Mouse (Mus musculus) liver, adult (tissue): ENCODE results near the gene Krtap27-1.

Experiments used
- GATA4 ChIP-seq: IDR thresholded peaks from 2 replicates; pipeline ENCODE4 v1.6.1; 2014; ENCODE audit warnings: mild to moderate bottlenecking, low read length; ENCODE audit not compliant: insufficient replicate concordance

The Krtap27-1 gene

DNA sequence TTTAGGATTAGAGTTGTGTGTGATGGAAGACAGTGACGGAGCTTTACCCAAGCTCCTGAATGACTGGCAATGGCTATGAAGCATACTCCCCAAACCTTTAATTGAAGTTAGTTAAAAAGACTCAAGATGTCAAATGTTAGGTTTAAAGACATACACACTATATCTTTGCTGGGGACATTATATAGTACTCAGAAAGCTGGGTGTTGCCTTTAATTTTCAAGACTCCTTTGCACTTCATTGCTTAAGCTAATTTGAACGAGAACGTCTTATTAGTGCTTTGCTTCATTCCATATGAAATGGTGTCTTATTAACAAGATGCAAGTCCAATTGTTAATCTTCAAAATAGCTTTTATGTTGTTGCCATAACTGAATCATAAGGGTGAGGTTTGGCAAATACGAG, at the start of gene Krtap27-1:
Gene Krtap27-1 (minus strand): TSS at position 101 of the 400 bp plus-strand sequence.
- TF ChIP-seq GATA4 = no peak

DNA sequence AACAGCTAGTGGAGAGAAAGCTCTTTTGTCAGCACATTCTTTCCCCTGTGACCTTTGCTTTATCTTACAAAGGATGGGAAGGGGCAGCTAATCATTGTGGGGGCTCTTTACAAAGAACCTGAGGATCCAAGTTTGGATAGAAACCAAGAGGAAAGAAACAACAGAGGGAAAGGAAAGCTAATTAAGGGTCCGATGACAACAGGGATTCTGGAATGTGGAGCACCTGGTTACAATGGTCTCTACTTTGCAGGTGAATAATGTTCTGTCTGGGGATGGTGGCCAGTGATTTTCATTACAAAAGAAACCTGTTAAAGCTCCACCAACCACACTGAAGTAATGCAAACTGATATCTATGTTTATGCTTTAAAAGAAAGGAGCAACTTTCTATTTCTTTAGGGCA, 48.6 kb upstream of the Krtap27-1 start:
- TF ChIP-seq GATA4 = no peak

DNA sequence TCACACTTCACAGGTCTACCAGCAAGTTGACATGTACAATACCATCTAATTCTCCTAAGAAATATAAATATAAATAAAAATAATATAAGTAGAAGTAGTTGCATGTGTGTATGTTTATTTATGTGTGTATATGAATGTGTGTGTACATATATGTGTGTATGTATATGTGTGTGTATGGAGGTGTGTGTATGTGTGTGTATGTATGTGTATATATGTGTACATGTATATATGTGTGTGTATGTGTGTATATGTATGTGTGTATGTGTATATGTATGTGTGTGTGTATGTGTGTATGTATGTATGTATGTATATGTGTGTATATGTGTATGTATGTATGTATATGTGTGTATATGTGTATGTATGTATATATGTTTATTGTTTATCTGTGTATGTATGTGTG, 45.1 kb upstream of the Krtap27-1 start:
- no peak for TF ChIP-seq GATA4

DNA sequence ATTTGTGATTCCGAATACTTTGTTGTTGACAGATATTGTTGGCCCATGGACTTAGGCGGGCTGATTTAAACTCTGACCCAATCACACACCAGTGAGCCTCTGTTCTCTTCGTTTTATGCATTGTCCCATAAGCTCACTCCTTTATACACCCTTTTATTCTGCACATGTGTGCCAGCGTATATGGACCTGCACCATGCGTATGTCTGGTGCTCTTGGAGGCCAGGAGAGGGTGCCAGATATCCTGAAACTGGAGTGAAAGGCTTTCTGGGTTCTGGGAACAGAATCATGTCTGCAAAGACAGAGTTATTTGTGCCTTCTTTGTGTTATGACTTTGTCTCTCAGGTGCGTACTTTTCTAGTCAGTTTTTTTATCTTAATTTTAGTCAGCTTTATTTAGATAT, 39.8 kb upstream of the Krtap27-1 start:
- TF ChIP-seq GATA4 = no peak

DNA sequence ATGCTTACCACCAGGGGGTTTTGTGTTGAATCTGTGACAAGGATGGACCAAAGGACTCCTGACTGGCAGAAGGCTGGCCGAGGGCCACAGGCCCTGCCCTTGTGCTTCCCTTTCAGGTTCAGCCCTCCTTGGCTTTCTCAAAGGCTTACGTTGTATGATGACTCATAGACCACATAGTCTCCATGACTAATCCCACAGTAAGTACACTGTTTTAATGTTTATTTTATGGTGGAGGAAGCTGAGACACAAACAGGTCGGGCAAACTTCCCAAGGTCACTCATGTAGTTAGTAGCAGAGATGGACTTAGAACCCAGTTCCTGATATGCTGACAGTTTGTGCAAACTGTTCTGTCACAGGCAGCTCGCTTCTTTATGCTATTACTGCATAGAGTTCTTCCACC, 39.3 kb upstream of the Krtap27-1 start:
- no peak for TF ChIP-seq GATA4

DNA sequence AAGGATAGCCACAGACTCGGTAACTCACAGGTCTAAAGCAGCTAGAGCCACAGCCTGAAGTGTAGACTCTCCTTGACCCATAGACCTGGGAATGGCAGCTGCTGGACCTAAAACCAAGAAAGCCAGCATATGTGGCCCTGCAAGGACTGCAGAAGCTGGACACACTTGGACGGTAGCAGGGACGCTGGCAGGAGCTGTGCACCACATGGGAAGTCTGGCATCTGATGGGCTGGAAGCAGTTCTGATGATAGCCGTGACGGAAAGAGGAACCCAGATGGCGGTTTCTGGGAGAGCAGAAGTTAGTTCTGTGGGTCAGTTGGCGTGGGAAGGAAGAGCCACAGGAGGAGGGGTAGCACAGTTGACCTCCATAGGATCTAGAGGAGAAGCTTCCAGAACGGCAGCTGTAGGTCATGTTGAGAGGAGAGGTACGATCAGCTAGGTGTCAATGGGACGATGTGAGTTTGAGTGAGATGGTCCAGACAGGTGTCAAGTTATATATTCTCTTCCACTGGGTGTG, 36.1 kb upstream of the Krtap27-1 start, which contains the start of gene 2310061N02Rik:
Gene 2310061N02Rik (minus strand): TSS at position 467 of the 517 bp plus-strand sequence.
- TF ChIP-seq GATA4 = no peak

DNA sequence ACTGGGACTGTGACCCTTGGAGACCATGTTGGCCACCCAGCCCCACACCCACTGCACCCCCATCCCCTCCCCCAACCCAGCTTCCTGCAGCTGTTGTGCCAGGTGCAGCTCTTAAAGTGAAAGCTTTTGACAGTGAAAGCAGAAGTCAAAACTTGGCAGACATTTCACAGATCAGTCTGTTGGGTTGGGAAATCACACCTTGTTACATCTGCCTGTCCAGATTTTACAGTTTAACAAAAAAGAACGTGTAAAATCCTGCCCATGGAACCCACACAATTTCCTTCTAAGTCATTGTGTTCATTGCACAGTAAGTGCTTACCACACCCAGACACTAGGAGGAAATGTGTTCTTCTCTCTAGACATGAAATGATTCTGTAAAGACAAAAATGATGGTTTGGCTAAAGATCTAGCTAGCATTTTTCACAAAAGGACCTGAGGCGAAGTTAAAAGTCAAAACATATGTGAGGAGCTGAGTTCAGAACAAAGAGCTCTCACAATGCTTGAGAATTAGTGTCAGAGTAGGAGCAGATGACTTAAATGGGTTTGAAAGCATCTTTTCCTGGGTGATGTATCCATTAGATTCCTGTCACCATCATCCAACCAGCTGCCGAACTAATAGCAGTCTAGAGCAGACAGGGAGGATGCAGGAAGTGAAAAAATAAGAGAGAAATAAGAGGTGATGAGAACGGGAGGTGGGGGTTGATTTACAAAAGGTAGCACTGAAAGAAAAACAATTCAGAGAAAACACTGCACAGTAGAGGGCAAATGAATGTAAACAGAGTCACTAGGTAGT, 29.8 kb upstream of the Krtap27-1 start:
- TF ChIP-seq GATA4 = no peak

DNA sequence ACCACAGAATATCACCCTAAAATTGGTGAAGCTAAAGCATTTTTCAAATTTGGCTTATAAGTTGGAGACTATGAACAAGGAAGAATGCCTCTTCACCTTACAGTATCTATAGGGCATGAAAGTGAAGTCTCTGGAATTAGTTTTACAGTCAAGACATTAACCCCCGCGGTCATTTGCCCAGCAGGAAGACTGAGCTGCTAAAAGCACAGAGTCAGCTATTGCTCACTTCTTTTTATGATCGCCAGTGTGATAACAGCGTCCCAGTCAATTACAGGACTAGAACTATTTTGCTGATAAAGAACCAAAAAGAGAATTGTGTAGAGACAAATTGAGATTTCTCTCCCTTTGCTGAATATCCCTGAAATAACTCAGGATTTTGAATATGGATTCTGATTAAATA, 24.8 kb upstream of the Krtap27-1 start:
- TF ChIP-seq GATA4 = no peak

DNA sequence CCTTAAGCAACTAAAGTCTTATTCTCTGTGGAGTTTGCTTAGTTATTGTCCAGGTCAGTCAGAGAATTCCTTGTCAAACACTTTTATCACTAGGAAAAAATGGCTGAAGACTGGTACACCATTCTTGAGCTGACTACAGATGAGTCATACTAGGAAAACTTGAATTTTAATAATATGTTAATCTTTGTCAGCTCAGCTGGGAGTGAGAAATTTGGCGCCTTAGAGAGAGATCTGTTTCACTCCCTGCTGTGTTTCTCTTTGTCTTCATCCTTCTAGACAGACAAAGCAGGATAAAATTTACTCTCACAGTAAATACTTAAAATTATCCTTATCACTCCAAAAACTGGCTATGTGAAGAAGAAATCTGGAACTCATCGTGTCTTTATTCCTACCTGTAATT, 9.8 kb upstream of the Krtap27-1 start:
- TF ChIP-seq GATA4 = no peak

DNA sequence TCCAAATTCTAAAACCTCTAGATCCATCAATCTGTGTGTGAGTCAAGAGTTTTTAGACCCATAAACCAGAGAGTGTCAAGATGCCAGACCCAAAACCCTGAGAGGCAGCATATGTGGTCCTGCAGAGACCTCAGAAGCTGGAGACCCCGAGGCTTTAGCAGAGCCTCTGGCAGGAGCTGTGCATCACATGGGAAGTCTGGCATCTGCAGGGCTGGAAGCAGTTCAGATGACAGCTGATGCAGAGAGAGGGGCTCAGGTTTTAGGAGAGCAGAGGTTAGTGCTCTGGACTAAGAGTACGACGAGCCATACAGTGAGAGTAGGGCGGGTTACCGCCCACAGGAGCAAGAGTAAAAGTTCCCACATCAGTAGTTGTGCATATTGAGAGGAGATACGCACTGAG, 7.6 kb upstream of the Krtap27-1 start:
- no peak for TF ChIP-seq GATA4

DNA sequence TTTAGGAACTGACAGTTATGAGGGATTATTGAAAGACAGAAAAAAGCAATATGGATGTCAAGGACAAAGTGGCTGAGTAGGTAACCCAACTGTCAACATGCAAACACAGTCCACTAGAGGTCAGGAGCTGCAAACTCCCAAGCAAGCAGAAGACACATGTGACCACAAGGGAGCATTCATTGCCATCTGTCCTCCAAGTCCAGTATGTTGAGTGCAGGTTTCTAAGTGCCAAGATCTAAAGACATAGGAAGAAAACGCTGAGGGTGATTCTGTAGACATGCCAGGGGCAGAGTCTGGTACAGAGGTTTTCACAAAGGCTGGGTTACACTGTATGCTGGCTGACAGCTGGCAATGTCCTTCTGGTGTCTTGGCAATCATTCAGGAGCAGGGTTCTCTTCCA, 14.0 kb downstream of the Krtap27-1 start:
- TF ChIP-seq GATA4 = no peak

DNA sequence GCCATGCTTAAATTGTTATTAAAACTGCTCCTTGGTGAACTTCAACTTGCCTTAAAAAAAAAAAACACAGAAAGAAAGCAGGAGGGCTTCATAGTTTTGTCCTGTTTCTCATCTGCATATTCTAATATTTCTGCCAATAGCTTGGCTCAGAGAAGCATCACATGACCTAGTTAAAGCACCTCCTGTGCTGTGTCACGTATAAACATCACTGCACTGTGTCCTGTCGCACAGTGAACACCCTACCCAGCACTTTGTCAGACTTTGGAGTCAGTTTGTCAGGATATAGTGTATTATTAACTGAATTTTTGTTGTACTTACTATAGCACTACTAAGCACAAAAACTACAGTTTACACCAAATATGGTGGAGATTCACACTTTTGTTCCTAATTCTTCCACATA, 19.5 kb downstream of the Krtap27-1 start:
- TF ChIP-seq GATA4 = no peak

DNA sequence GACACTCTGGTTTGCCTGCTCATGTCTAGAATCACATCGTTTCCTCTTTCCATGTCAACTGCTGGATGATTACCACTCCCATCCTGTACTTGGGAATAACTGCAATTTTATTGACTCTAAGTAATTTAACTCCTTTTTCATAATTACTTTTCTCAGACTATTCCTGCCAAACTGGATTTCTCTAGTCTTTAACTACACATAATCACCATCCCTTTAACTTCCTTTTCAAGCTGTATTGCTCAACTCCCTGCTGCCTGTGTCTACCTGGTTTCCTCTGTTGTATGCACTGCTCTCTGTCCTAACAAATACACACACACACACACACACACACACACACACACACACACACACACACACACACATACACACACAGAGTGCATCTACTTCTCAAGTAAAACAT, 20.4 kb downstream of the Krtap27-1 start:
- TF ChIP-seq GATA4 = no peak

DNA sequence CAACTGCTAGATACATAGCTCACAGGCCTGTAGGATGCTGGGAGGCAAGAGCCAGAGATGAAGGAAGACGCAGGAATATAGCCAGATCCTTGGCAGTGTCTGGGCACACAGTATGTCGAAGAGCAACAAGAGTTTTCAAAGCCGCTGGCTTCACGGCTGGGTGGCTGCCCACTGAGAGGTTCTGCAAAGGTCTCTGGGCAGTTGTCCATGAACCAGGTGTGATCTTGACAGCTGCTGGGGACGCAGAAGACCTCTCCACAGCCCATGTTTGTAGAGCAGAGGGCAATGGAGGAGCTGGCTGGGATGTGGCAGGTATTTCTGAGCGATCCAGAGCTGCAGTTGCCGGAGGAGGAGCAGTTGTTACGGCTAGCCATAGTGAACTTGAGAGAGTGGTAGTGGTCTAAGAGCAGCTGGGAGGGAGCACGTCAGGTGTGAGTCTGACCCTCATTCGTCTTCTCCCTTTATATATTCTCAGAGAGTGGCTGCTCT, 24.1 kb downstream of the Krtap27-1 start, which contains the start of gene Krtap26-1:
Gene Krtap26-1 (minus strand): TSS at position 439 of the 489 bp plus-strand sequence.
- no peak for TF ChIP-seq GATA4

DNA sequence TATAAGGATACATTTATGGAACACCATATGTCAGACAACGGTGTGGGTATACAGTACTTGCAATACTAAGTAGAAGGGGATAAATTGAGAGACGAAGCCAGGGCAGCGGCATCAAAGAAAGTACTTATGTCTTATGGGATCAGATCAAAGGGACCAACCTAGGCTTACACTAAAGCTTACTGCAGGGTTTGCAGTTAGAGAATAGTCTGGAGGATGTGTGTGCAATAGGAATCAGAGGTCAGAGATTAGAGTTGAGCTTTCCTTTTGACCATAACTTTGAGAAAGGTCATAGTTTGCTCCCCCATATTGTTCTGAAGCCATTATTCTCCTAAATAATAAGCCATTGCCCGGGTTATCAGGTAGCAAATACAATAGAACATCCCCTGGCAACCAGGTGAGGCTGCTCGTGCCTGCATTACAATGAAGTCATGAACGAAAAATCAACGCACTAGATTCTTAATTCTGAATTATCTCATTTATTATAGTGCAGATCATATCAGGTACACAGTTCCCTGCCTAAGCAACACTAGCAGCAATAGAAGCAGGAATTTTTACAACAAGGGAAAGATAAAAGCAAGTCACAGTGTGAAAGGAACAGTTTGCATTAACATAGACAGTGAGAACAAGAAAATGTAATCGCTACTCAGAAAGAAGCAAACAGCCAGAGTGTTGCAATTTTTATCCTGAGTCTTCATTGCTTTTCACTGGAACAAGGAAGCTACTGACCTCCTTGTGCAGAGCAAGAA, 24.9 kb downstream of the Krtap27-1 start:
- no peak for TF ChIP-seq GATA4

DNA sequence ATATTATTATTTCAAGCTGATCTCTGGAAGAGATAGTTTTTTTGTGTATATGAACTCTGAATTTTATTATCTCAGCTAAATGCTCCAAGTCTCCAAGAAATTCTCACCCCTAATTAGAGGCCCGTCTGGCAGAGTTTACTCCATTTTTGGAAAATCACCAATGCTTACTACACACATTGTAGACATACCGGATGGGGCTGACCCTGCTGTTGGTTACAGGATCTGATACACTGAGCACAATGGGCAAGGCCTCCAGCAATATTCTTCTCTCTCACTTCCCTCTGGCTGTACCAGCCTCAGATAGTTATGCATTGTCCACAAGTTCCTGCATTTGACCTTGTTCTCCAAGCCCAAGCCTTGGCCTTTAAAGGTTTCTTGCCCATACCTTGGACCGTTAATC, 31.4 kb downstream of the Krtap27-1 start:
- no peak for TF ChIP-seq GATA4
